16 mouse cellular contexts compared by ENCODE assay signal in genomic region chr6:136545284-136545870, GRCm38 (mm10). TPM values are rescaled to one million over a fixed set of nuclear protein-coding genes. Genes with fewer than 3 reads are reported as not detected.
A peak's percentile ranks its signal among the peaks of the same experiment; 100 is the strongest.
DNase-seq lines count a peak whose midpoint lies in the region; ATAC-seq lines count a peak whose summit lies in the region.
"Had no signal": no experiment of that assay in that cellular context is flagged by ENCODE, and none has a peak within 500 bp of the region (broad histone marks: within the 10 kb centered on the region; RNA-seq: fewer than 3 reads in every experiment).

No protein-coding gene starts in this region.

- no peaks in the 10 kb centered on the region for H3K27me3 ChIP-seq in heart, embryonic 16.5 days (ENCODE audit: control insufficient read depth, insufficient read depth, low read length)
- no peaks in the 10 kb centered on the region for H3K27me3 ChIP-seq in heart, embryonic 12.5 days (replicated peaks)
- H3K27me3 ChIP-seq in forebrain, embryonic 15.5 days = no peaks in the 10 kb centered on the region
- H3K27me3 ChIP-seq in limb, embryonic 15.5 days = no peaks in the 10 kb centered on the region
- H3K27me3 ChIP-seq: embryonic facial prominence, embryonic 12.5 days; limb, embryonic 13.5 days had no signal

- H3K4me2 ChIP-seq in heart, embryonic 16.5 days (ENCODE audit: low read depth, low read length) = no peak overlapping the region
- H3K4me2 ChIP-seq in heart, embryonic 12.5 days = no peak overlapping the region
- no peak overlapping the region for H3K4me2 ChIP-seq in forebrain, embryonic 15.5 days (replicated peaks)
- H3K4me2 ChIP-seq in limb, embryonic 15.5 days = no peak overlapping the region
- H3K4me2 ChIP-seq: embryonic facial prominence, embryonic 12.5 days; limb, embryonic 13.5 days had no signal

- H3K4me3 ChIP-seq in heart, embryonic 16.5 days (ENCODE audit: low read length) = no peak overlapping the region
- H3K4me3 ChIP-seq in heart, embryonic 12.5 days = no peak overlapping the region
- H3K4me3 ChIP-seq in forebrain, embryonic 15.5 days = no peak overlapping the region
- no peak overlapping the region for H3K4me3 ChIP-seq in limb, embryonic 15.5 days
- H3K4me3 ChIP-seq: embryonic facial prominence, embryonic 12.5 days; limb, embryonic 13.5 days had no signal

- H3K36me3 ChIP-seq in heart, embryonic 16.5 days (ENCODE audit: control insufficient read depth, insufficient read depth) = 0 out of 2 replicates have a peak, but pooled peaks cover 2% of the 10 kb centered on the region
- peaks cover 8% of the 10 kb centered on the region for H3K36me3 ChIP-seq in heart, embryonic 12.5 days
- peaks cover 4% of the 10 kb centered on the region; the same call in 1 of the 2 replicates for H3K36me3 ChIP-seq in forebrain, embryonic 15.5 days
- H3K36me3 ChIP-seq in limb, embryonic 15.5 days = 0 out of 2 replicates have a peak, but pooled peaks cover 3% of the 10 kb centered on the region

- no peaks in the 10 kb centered on the region for H3K9me3 ChIP-seq in heart, embryonic 16.5 days (replicated peaks; ENCODE audit: control insufficient read depth, low read length)
- no peaks in the 10 kb centered on the region for H3K9me3 ChIP-seq in heart, embryonic 12.5 days (replicated peaks)
- H3K9me3 ChIP-seq in forebrain, embryonic 15.5 days = no peaks in the 10 kb centered on the region
- no peaks in the 10 kb centered on the region for H3K9me3 ChIP-seq in limb, embryonic 15.5 days
- H3K9me3 ChIP-seq: embryonic facial prominence, embryonic 12.5 days; limb, embryonic 13.5 days had no signal

- H3K9ac ChIP-seq in heart, embryonic 16.5 days (ENCODE audit: low read length) = no peak overlapping the region
- H3K9ac ChIP-seq in heart, embryonic 12.5 days = no peak overlapping the region
- H3K9ac ChIP-seq in forebrain, embryonic 15.5 days (replicated peaks) = no peak overlapping the region
- no peak overlapping the region for H3K9ac ChIP-seq in limb, embryonic 15.5 days
- H3K9ac ChIP-seq: embryonic facial prominence, embryonic 12.5 days; limb, embryonic 13.5 days had no signal

- H3K4me1 ChIP-seq in heart, embryonic 16.5 days (ENCODE audit: control insufficient read depth, insufficient read depth, low read length) = peaks cover 47% of the 10 kb centered on the region
- H3K4me1 ChIP-seq in heart, embryonic 12.5 days (replicated peaks) = peaks cover 42% of the 10 kb centered on the region
- H3K4me1 ChIP-seq in forebrain, embryonic 15.5 days = peaks cover 60% of the 10 kb centered on the region
- H3K4me1 ChIP-seq in limb, embryonic 15.5 days = peaks cover 27% of the 10 kb centered on the region

- no peak for ATAC-seq in heart, embryonic 16.5 days (replicated peaks; ENCODE audit: extremely low read depth, insufficient read depth, low FRiP score)
- no peak for ATAC-seq in heart, embryonic 12.5 days (ENCODE audit: insufficient number of reproducible peaks, low FRiP score)
- ATAC-seq in forebrain, embryonic 15.5 days (replicated peaks) = no peak
- ATAC-seq in limb, embryonic 15.5 days (ENCODE audit: insufficient number of reproducible peaks, low FRiP score, low TSS enrichment, low read depth) = no peak
- ATAC-seq in megakaryocyte progenitor cell, adult 5-6 weeks (replicated peaks; ENCODE audit: poor library complexity) = no peak
- ATAC-seq in granulocyte monocyte progenitor cell, adult 5-6 weeks (replicated peaks; ENCODE audit: poor library complexity, severe bottlenecking) = no peak

- peak; percentile 51 for DNase-seq in R1 (ENCODE audit: low read depth, low spot score)
- no peak for DNase-seq in left cerebral cortex, adult 18-20 months (ENCODE audit: low spot score in 2 of 2)
- DNase-seq: adrenal gland, adult 8-10 months; gastrocnemius, postnatal 25 days; kidney, postnatal 25 days; lung, postnatal 4 days; spleen, adult 18-20 months; thymus, postnatal 4 days had no signal

- 76% methylated on average over 11 of the region's 11 CpGs for WGBS in heart, embryonic 16.5 days
- 88% methylated on average over 11 of the region's 11 CpGs for WGBS in heart, embryonic 12.5 days
- WGBS in forebrain, embryonic 15.5 days = 81% methylated on average over 11 of the region's 11 CpGs
- 84% methylated on average over 11 of the region's 11 CpGs for WGBS in limb, embryonic 15.5 days

- H3K27ac ChIP-seq in heart, embryonic 16.5 days (ENCODE audit: low read length) = peak overlapping the region; percentile 42; the same call in 1 of the 2 replicates
- no peak overlapping the region for H3K27ac ChIP-seq in heart, embryonic 12.5 days (ENCODE audit: poor library complexity, severe bottlenecking)
- peak overlapping the region; percentile 50 for H3K27ac ChIP-seq in forebrain, embryonic 15.5 days (replicated peaks)
- peak overlapping the region; percentile 34 for H3K27ac ChIP-seq in limb, embryonic 15.5 days
- H3K27ac ChIP-seq: embryonic facial prominence, embryonic 12.5 days; limb, embryonic 13.5 days had no signal

RNA-seq across cellular contexts. Expression of gene Atf7ip, which starts 39.4 kb away (rescaled TPM):
- polyA plus RNA-seq in heart, embryonic 16.5 days (2015; fragmentation: Nextera tagmentation; extraction: Ambion mirVana) = 27.9 and 31.4 TPM in 2 replicates
- 51.0 and 51.5 TPM in 2 replicates for polyA plus RNA-seq in heart, embryonic 12.5 days (2016; fragmentation: Nextera tagmentation; extraction: Ambion mirVana)
- 45.6 and 46.9 TPM in 2 replicates for polyA plus RNA-seq in forebrain, embryonic 15.5 days (2015; fragmentation: Nextera tagmentation; extraction: Ambion mirVana)
- 35.2 and 36.4 TPM in 2 replicates for polyA plus RNA-seq in limb, embryonic 15.5 days (2015; fragmentation: Nextera tagmentation; extraction: Ambion mirVana)
- total RNA-seq in left cerebral cortex, adult 18-20 months (2021) = 100 to 1,000 TPM in 1 of 2 experiments, 10 to 100 TPM in 1; 94.9 to 124 TPM
- 83.1 and 106 TPM in 2 replicates for total RNA-seq in megakaryocyte progenitor cell, adult 5-6 weeks (2015)
- total RNA-seq in megakaryocyte progenitor cell, adult 5-6 weeks (2017) = 30.1 and 39.4 TPM in 2 replicates
- 94.1 and 126 TPM in 2 replicates for total RNA-seq in granulocyte monocyte progenitor cell, adult 5-6 weeks (2014; fragmentation: Nextera tagmentation)
- total RNA-seq in granulocyte monocyte progenitor cell, adult 5-6 weeks (2017) = 32.3 and 43.4 TPM in 2 replicates
